Mouse (Mus musculus): ENCODE results near the gene Col5a2.
"Not testable (repeated sequence)": the region's sequence is repeated elsewhere in the genome, so short reads cannot be mapped to it uniquely, and the experiment has no call there.

The Col5a2 gene

GRCm38 (mm10) chr1:45429145-45429544 is 73.9 kb downstream of the Col5a2 start:
- not testable (repeated sequence) for DNase-seq (ENCODE audit: low read depth, low spot score)

- DNase-seq (ENCODE audit: low read depth, low spot score) = no peak
These were observed 79.2 kb downstream of the Col5a2 start for GRCm38 (mm10) chr1:45423915-45424314.

GRCm38 (mm10) chr1:45420554-45420953 is 82.5 kb downstream of the Col5a2 start:
- no peak for DNase-seq (ENCODE audit: low read depth, low spot score)

- DNase-seq (ENCODE audit: low read depth, low spot score) = no peak
These were observed 83.2 kb downstream of the Col5a2 start for GRCm38 (mm10) chr1:45419858-45420257.

GRCm38 (mm10) chr1:45381866-45382265 is 121.2 kb downstream of the Col5a2 start:
- DNase-seq (ENCODE audit: low read depth, low spot score) = no peak

GRCm38 (mm10) chr1:45379992-45380690 is 122.9 kb downstream of the Col5a2 start:
- no peak for DNase-seq (ENCODE audit: low read depth, low spot score)

- DNase-seq (ENCODE audit: low read depth, low spot score) = no peak
These were observed 137.7 kb downstream of the Col5a2 start for GRCm38 (mm10) chr1:45365427-45365826.

- no peak for DNase-seq (ENCODE audit: low read depth, low spot score)
These were observed 139.8 kb downstream of the Col5a2 start for GRCm38 (mm10) chr1:45363274-45363673.

GRCm38 (mm10) chr1:45359673-45360072 is 143.4 kb downstream of the Col5a2 start:
- no peak for DNase-seq (ENCODE audit: low read depth, low spot score)

GRCm38 (mm10) chr1:45359147-45359546 is 143.9 kb downstream of the Col5a2 start:
- no peak for DNase-seq (ENCODE audit: low read depth, low spot score)

- DNase-seq (ENCODE audit: low read depth, low spot score) = no peak
These were observed 145.1 kb downstream of the Col5a2 start for GRCm38 (mm10) chr1:45358020-45358419.

- no peak for DNase-seq (ENCODE audit: low read depth, low spot score)
These were observed 147.1 kb downstream of the Col5a2 start for GRCm38 (mm10) chr1:45355944-45356343.

GRCm38 (mm10) chr1:45329149-45329548 is 173.9 kb downstream of the Col5a2 start:
- DNase-seq (ENCODE audit: low read depth, low spot score) = no peak

Data from c-Kit-negative CD71-positive TER-119-positive erythroid progenitor cells, embryonic 14.5 days (primary cell).